Mouse (Mus musculus) hindbrain, embryonic 13.5 days (tissue): ENCODE data around the gene Zfp423. TPM values are rescaled to one million over a fixed set of nuclear protein-coding genes. Genes with fewer than 3 reads are reported as not detected.

ENCODE experiments used
- ATAC-seq: fragments of 200-750 bp; cut with Nextera tagmentation; 2 replicates; pipeline ENCODE4 v1.8.0; 2017; ENCODE audit warnings: moderate TSS enrichment; ENCODE audit not compliant: low FRiP score
- H3K27ac ChIP-seq: fragments of 300-500 bp; sonication (generic); 2 replicates; pipeline ENCODE4 v1.5.1; 2015; ENCODE audit warnings: inconsistent platforms, mild to moderate bottlenecking, moderate library complexity
- H3K27me3 ChIP-seq: fragments of 300-500 bp; sonication (generic); 2 replicates; pipeline ENCODE4 v1.6.1; 2015; ENCODE audit warnings: mild to moderate bottlenecking, inconsistent platforms
- H3K36me3 ChIP-seq: fragments of 300-500 bp; sonication (generic); 2 replicates; pipeline ENCODE4 v1.6.1; 2015; ENCODE audit warnings: mild to moderate bottlenecking, inconsistent platforms
- H3K4me1 ChIP-seq: fragments of 300-500 bp; sonication (generic); replicated peaks from 2 replicates; pipeline ENCODE4 v1.6.1; 2015; ENCODE audit warnings: inconsistent platforms
- H3K4me2 ChIP-seq: fragments of 300-500 bp; sonication (generic); 2 replicates; pipeline ENCODE4 v1.6.1; 2015; ENCODE audit warnings: inconsistent platforms, mild to moderate bottlenecking, moderate library complexity
- H3K4me3 ChIP-seq: fragments of 300-500 bp; sonication (generic); 2 replicates; pipeline ENCODE4 v1.5.1; 2015; ENCODE audit warnings: mild to moderate bottlenecking, inconsistent platforms
- H3K9ac ChIP-seq: fragments of 300-500 bp; sonication (generic); 2 replicates; pipeline ENCODE4 v1.6.1; 2015; ENCODE audit warnings: mild to moderate bottlenecking, inconsistent platforms
- H3K9me3 ChIP-seq: fragments of 300-500 bp; sonication (generic); 2 replicates; pipeline ENCODE4 v1.6.1; 2016; ENCODE audit warnings: inconsistent platforms
- WGBS: fragments of 180-500 bp; shearing (Covaris S2); methylation state at CpG from one replicate; pipeline ENCODE4 v1.1.7; 2015; 5-methylcytosine and 5-hydroxymethylcytosine counted together
- polyA plus RNA-seq: library from polyadenylated mRNA; unstranded; fragments of >200 nt; fragmentation: Nextera tagmentation; extraction: Ambion mirVana; gene quantifications from 2 replicates; pipeline ENCODE4 v1.2.1, GENCODE M21; 2015

The Zfp423 gene
- polyA plus RNA-seq, 1 experiment from 2014 or later = 39.6 TPM

DNA sequence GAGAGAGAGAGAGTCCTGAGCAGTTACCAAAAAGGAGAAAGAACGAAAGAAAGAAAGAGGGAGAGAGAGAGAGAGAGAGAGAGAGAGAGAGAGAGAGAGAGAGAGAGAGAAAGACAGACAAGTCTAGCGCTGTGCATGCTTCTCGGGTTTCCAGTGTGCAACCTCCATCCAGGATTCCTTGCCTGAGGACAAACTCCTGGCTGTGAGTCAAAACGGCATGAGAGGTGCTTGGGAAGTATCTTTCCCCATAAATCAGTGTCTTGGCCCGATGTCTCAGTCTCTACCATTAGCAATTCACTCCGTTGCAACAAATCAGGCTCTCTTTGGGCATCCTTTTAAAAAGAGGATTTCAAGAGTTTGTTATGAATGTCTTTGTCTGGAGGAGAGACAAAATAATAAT lies 36.9 kb downstream of the Zfp423 start:
- H3K27ac ChIP-seq = no peak overlapping the region
- peaks cover 50% of the 10 kb centered on the region for H3K4me1 ChIP-seq
- no peak overlapping the region for H3K9ac ChIP-seq
- no peak for ATAC-seq
- no peaks in the 10 kb centered on the region for H3K27me3 ChIP-seq
- no peaks in the 10 kb centered on the region for H3K36me3 ChIP-seq
- 53% methylated on average over 6 of the region's 6 CpGs for WGBS
- no peak overlapping the region for H3K4me3 ChIP-seq
- H3K9me3 ChIP-seq = no peaks in the 10 kb centered on the region
- no peak overlapping the region for H3K4me2 ChIP-seq

DNA sequence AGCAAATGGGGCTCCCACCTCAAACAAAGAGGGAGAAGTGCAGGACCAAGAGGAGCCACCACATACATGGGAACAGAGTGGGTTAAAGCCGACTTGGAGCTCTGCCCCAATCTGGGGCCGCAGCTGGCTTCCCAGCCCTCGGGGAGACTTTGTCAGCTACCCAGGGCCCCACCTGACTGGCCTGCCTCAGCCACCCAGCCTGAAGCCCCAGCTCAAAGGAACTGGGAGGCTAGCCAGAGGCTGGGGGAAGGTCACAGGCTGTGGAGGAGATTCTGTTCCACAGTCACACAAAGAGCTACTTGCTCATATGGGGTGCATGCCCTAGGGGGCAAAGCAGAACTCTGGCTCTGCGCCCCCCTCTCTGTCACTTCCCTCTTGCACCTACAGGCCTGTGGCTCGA lies 41.4 kb downstream of the Zfp423 start:
- H3K27ac ChIP-seq = peak overlapping the region; percentile 64
- ATAC-seq = peak; percentile 30; the same call in 1 of the 2 replicates
- H3K4me3 ChIP-seq = no peak overlapping the region
- no peaks in the 10 kb centered on the region for H3K36me3 ChIP-seq
- H3K9ac ChIP-seq = peak overlapping the region; percentile 53; the same call in 1 of the 2 replicates
- H3K27me3 ChIP-seq = no peaks in the 10 kb centered on the region
- WGBS = 39% methylated on average over 5 of the region's 5 CpGs
- H3K4me2 ChIP-seq = no peak overlapping the region
- no peaks in the 10 kb centered on the region for H3K9me3 ChIP-seq
- H3K4me1 ChIP-seq = peaks cover 65% of the 10 kb centered on the region

DNA sequence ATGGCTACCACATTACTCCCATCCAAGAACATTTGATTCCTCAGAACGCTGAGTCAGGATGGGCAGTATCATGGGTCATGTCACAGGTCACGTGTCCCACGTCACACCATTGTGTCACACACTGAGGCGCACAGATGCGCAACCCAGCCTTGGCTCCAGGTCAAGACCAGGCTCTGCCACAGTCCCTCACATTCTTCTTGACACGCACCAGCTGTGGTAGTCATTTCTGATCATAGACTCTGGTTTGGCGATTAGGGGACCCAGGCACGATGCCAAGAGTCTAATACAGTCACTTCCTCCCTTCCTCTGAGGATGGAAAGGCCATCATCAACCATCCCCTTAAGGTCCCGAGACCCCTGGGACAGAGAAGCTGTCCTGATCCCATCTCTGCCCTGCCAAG lies 43.6 kb downstream of the Zfp423 start:
- Histone ChIP-seq H3K9me3 (no peaks in the 10 kb centered on the region), H3K4me1 (peaks cover 71% of the 10 kb centered on the region), H3K4me3 (no peak overlapping the region), H3K36me3 (no peaks in the 10 kb centered on the region), H3K27me3 (no peaks in the 10 kb centered on the region), H3K9ac (no peak overlapping the region), H3K4me2 (no peak overlapping the region), H3K27ac (no peak overlapping the region)
- 79% methylated on average over 9 of the region's 9 CpGs for WGBS
- no peak for ATAC-seq

DNA sequence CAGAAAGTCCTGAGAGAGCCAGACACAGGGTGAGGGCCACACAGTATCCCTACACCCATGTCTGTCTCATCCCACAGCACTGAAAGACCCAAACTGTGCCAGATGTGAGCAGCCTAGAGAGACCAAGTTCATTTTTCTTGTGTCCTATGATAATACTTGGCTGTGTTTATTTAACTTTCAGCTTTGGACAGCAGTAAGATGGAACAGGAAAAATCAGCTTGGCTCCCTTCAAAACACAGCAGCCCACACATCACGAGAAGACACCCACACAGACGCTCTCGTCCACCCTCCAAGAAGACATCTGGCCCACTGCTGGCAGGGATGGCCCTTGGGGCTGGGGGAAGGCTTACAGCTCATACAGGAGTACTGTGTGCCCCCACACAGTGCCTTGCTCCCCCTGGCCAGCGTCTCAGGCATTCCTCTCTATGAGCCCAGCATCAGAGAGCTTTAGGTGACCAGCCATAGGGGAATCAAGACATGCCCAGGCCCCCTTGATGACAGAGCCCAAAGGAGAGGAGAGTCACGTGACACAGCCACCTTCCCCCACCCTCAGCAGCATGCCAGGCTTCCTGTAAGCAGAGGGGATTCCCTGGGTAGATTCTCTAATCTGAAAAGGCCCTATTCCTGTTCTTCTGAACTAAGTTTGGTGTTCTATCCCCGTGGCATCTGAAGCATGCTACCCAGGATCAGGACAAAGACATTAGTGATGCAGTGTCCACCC lies 45.0 kb downstream of the Zfp423 start:
- Histone ChIP-seq H3K27me3 (no peaks in the 10 kb centered on the region), H3K4me1 (peaks cover 83% of the 10 kb centered on the region), H3K27ac (peak overlapping the region; percentile 41; the same call in 1 of the 2 replicates), H3K9ac (no peak overlapping the region), H3K4me3 (no peak overlapping the region), H3K9me3 (no peaks in the 10 kb centered on the region), H3K4me2 (no peak overlapping the region), H3K36me3 (no peaks in the 10 kb centered on the region)
- no peak for ATAC-seq
- WGBS = 73% methylated on average over 6 of the region's 6 CpGs

DNA sequence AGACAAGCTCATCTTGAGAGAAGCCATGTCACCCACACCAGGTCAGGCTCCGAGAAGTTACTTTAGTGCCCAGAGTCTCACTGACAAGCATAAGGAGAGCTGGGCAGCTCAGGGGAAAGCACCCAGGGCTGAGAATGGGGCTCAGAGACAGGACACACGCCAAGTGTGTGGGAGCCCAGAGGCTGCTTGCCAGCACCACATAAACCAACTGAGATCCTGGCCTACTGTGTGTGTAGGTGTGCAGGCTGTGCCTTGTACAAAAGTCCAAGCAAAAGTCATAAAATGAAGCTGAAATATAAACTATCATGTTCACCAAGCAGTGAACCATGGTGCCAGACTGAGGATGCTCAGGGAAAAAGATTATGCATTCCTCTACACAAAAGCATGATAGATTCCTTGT lies 50.5 kb downstream of the Zfp423 start:
- Histone ChIP-seq H3K36me3 (no peaks in the 10 kb centered on the region), H3K27me3 (no peaks in the 10 kb centered on the region), H3K4me3 (no peak overlapping the region), H3K4me1 (peaks cover 64% of the 10 kb centered on the region), H3K9me3 (no peaks in the 10 kb centered on the region), H3K27ac (no peak overlapping the region), H3K4me2 (no peak overlapping the region), H3K9ac (no peak overlapping the region)
- no peak for ATAC-seq
- WGBS = 89% methylated on average over 2 of the region's 2 CpGs

DNA sequence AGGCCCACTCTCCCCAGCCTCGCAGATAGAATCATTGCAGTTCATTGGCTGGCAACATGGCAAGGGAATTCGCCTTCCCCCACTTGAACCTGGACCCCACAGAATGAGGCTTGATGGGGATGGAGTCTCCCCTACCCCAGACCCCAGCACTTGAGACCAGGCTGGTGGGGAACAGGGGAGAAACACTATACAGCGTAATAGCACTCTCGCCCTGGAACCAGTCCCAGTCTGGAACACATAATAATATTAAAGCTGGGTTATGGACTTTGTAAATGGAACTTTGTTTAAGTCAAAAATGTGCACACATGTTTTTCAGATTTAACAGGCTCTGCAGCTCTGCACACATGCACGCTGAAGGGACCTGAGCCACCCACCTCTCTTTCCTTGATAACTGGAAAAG lies 54.0 kb downstream of the Zfp423 start:
- Histone ChIP-seq H3K27me3 (no peaks in the 10 kb centered on the region), H3K27ac (0 out of 2 replicates have a peak overlapping the region, but pooled peaks have one; percentile 19), H3K4me3 (no peak overlapping the region), H3K36me3 (no peaks in the 10 kb centered on the region), H3K4me1 (peaks cover 40% of the 10 kb centered on the region), H3K9me3 (no peaks in the 10 kb centered on the region), H3K4me2 (no peak overlapping the region), H3K9ac (no peak overlapping the region)
- no peak for ATAC-seq
- WGBS = 93% methylated on average over 5 of the region's 5 CpGs

DNA sequence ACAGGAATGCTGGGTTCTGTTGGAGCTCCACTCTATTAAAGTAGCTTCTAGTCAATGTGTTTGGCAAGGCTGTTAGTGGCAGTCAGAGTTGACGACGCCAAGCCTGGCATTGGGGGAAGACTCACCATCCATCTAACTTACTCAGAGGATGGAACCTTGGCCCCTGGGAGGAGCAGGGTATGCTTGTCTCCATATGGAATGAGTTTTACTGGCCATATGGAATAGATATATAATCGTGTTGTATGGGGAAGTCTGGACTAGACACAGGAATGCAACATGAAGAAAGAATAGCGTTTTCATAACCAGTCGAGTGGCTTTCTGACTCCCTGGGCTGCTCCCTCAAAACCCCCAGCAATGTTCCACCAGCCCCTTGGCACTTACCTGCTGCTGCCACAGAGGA lies 55.3 kb downstream of the Zfp423 start:
- Histone ChIP-seq H3K9ac (no peak overlapping the region), H3K36me3 (no peaks in the 10 kb centered on the region), H3K4me2 (no peak overlapping the region), H3K9me3 (no peaks in the 10 kb centered on the region), H3K27me3 (no peaks in the 10 kb centered on the region), H3K4me3 (no peak overlapping the region), H3K4me1 (peaks cover 27% of the 10 kb centered on the region), H3K27ac (no peak overlapping the region)
- no peak for ATAC-seq
- 85% methylated on average over 5 of the region's 5 CpGs for WGBS

DNA sequence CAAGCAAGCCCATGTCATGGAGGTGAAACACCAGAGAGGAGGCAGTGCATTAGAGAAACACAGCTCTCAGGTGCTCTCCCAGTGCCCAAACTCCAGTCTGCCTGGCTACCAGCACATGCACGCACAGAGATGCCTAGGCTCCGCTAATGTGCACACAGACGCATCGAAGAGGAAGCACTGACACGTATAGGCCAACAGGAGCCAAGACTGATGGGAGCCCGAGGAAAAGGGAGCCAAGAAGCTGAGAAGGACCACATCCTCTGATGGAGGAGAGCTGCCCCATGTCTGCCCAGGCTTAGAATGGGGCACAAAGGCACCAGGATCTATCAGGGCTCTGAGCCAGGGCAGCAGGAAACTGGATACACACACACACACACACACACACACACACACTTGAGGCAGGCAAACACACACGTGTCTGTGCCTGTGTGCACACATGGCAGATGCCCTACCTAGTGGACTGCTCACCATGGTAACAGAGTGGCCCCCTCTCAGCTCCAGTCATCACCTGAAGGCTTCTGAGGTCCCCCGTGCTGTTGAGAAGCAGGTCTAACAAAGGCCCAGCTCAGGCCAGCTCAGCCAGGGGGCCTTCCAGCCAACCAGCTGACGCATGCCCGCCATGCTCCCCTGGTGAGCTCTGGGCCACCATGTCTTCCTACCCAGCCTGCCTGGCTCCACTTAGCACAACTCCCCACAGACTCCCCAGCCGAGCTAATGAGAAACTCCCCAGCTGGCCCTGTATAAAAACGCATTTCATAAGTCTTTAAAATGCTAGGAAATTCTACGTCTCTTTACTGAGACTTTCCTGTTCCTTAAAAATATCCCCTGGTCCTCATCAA lies 64.0 kb downstream of the Zfp423 start:
- H3K4me3 ChIP-seq = no peak overlapping the region
- H3K36me3 ChIP-seq = no peaks in the 10 kb centered on the region
- peak; percentile 50 for ATAC-seq
- H3K9me3 ChIP-seq = no peaks in the 10 kb centered on the region
- no peaks in the 10 kb centered on the region for H3K27me3 ChIP-seq
- peak overlapping the region; percentile 58 for H3K27ac ChIP-seq
- no peak overlapping the region for H3K9ac ChIP-seq
- no peak overlapping the region for H3K4me2 ChIP-seq
- H3K4me1 ChIP-seq = peaks cover 75% of the 10 kb centered on the region
- WGBS = 43% methylated on average over 13 of the region's 13 CpGs

DNA sequence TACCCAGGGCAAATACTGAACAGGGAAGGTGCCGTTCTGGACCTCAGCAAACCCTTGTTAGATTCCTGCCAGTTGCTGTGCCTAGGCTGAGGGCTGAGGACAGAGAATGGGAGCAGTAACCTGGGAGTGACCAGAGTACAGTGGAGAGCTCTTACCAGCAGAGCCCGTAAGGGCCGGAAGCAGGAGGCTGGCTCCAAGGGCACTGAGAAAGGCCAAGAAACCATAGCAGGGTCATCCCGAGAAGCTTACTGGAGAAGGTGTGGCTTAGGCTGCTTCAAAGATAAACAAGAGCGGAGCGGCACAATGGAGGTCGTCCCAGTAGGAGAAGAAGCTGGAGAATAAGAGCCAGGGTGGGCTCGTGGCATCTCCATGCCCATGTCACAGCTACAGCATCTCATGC lies 65.1 kb downstream of the Zfp423 start:
- WGBS = 55% methylated on average over 8 of the region's 8 CpGs
- Histone ChIP-seq H3K9ac (no peak overlapping the region), H3K4me2 (no peak overlapping the region), H3K4me3 (no peak overlapping the region), H3K4me1 (peaks cover 87% of the 10 kb centered on the region), H3K36me3 (no peaks in the 10 kb centered on the region), H3K9me3 (no peaks in the 10 kb centered on the region), H3K27me3 (no peaks in the 10 kb centered on the region), H3K27ac (no peak overlapping the region)
- ATAC-seq = no peak

DNA sequence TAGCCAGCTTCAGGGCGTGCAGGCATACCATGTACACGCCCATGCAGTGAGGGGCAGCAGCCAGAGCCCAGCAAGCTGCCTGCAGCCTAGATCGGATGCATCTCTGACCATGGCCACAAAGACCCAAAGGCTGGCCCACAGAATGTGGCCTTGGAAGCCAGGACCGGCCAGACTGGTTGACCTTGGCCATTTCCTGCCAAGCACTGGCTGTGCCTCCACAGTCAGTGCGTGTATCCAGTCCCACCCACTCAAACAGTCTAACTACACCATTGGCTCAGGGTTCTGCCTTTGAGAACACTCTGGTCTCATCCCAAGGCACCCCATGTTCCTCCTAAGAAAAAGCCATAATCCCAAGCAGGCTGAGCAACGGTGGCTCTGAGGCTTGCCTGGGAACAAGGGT lies 65.8 kb downstream of the Zfp423 start:
- 74% methylated on average over 6 of the region's 6 CpGs for WGBS
- H3K9ac ChIP-seq = peak overlapping the region; percentile 30
- peak overlapping the region; percentile 82; the same call in 1 of the 2 replicates for H3K27ac ChIP-seq
- H3K4me1 ChIP-seq = peaks cover 91% of the 10 kb centered on the region
- ATAC-seq = no peak
- H3K4me3 ChIP-seq = no peak overlapping the region
- no peaks in the 10 kb centered on the region for H3K9me3 ChIP-seq
- no peaks in the 10 kb centered on the region for H3K27me3 ChIP-seq
- H3K36me3 ChIP-seq = no peaks in the 10 kb centered on the region
- H3K4me2 ChIP-seq = no peak overlapping the region

DNA sequence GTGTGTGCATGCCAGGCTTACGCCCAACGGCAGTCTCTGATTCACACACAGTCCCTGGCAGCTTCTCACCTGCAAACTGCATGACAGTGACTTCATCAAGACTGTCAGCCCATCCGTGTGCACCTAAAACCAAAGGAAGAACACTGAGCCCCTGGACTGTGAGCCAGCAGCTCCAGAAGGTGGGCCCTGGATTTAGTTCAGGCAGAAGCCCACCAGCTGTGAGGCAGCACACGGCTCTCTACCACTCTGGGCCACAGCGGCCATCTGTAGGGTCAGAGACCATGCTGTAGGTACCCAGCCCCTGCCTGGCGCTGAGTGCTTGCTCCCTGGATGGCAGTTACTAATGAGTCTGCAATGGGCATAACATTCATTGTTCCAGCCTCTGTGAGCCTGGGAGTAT lies 66.5 kb downstream of the Zfp423 start:
- Histone ChIP-seq H3K9me3 (no peaks in the 10 kb centered on the region), H3K27ac (peak overlapping the region; percentile 82), H3K4me2 (no peak overlapping the region), H3K27me3 (no peaks in the 10 kb centered on the region), H3K4me1 (peaks cover 91% of the 10 kb centered on the region), H3K4me3 (no peak overlapping the region), H3K36me3 (no peaks in the 10 kb centered on the region), H3K9ac (peak overlapping the region; percentile 30)
- ATAC-seq = 0 out of 2 replicates have a peak, but pooled peaks have one; percentile 22
- 71% methylated on average over 6 of the region's 6 CpGs for WGBS

DNA sequence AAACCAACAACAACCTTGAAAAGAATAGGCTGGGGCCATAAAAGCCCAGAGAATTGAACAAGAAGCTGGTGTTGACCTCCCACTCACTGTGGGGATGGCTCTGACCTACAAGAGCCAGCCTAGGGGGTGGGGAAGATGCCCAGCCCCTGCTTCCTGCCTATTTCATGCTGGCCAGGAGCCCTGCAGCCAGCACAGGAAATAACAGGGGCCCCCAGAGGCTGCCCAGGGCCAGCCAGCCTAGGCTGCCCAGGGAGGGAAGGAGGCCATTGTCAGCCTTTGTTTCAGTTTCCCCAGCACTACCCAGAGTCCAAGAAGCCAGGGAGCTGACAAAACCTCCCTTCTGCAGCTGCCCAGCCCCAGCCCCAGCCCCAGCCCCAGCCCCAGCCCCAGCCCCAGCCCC lies 67.5 kb downstream of the Zfp423 start:
- ATAC-seq = no peak
- no peaks in the 10 kb centered on the region for H3K36me3 ChIP-seq
- no peaks in the 10 kb centered on the region for H3K9me3 ChIP-seq
- no peak overlapping the region for H3K4me3 ChIP-seq
- H3K27ac ChIP-seq = peak overlapping the region; percentile 82
- H3K27me3 ChIP-seq = no peaks in the 10 kb centered on the region
- peaks cover 91% of the 10 kb centered on the region for H3K4me1 ChIP-seq
- no peak overlapping the region for H3K4me2 ChIP-seq
- peak overlapping the region; percentile 60; the same call in 1 of the 2 replicates for H3K9ac ChIP-seq
